Mouse (Mus musculus): ENCODE data around the gene Fbxl13.

DNA sequence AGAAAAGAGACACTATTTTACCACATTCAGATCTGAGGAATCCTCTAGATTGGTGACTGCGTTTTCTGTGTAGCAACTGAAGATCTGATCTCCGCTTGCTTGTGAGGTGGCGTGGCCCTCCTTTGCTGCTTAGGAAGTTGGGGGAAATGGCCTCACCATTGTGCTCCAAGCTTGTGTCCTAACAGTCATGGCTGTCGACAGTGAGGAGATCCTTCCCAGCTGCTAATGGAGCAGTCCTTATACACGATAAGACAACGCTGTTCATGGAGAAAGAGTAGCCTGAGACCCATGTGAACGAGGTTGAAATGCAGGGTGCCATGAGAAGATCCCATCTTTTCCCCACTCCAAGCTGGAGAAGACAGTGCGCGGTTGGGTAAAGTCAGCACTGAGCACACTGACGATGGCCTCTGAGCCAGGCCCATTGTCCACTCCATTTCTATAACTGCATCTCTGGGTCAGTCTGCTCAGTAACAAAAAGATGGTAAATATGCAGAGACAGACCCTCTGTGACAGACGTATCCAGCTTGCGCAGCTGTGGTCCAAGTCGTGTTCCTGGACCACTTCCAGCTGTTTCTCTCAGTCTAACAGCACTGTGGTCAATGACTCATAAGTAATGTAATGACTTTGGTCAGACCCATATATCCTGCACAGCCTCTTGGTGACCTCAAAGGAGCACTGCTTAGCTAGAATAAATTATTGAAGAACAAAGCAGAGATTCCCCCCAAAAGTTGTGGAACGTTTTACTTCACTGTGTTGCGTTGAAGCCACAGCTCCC is 117.2 kb downstream of the Fbxl13 start:
- no peak for TF ChIP-seq MAX (IDR thresholded peaks at IDR 0.05; ENCODE audit: low read depth)
- peak; percentile 26 to 72 (median 32) for TF ChIP-seq MYOG (IDR thresholded peaks at IDR 0.05; ENCODE audit: control insufficient read depth in 1 of 3, insufficient read depth in 1 of 3, insufficient read length in 2 of 3, low read depth in 2 of 3)
- no peak for TF ChIP-seq POLR2A (IDR thresholded peaks at IDR 0.05; ENCODE audit: insufficient read length, low read depth)
- TF ChIP-seq E2F4 (IDR thresholded peaks at IDR 0.05; ENCODE audit: insufficient read depth), result no peak
- no peak for TF ChIP-seq USF1 (IDR thresholded peaks at IDR 0.05; ENCODE audit: low read depth)

Measured in myocyte (in vitro differentiated cells).